In genomic region chr2:6469164-6469563, GRCm38 (mm10) we compare ENCODE assay signal across 8 mouse cellular contexts.
A peak's percentile ranks its signal among the peaks of the same experiment; 100 is the strongest.
DNase-seq lines count a peak whose midpoint lies in the region; ATAC-seq and TF ChIP-seq lines count a peak whose summit lies in the region.

No protein-coding gene starts in this region.

- peak; percentile 75 for DNase-seq in midbrain, embryonic 10.5 days (ENCODE audit: low spot score)
- DNase-seq in embryonic facial prominence, embryonic 14.5 days (ENCODE audit: low spot score), result peak; percentile 87
- DNase-seq in kidney, adult 18-20 months, result peak; percentile 80
- peak; percentile 78 for DNase-seq in limb, embryonic 14.5 days (ENCODE audit: low spot score)

- WGBS in midbrain, embryonic 10.5 days, result 35% methylated on average over 9 of the region's 9 CpGs
- 40% methylated on average over 9 of the region's 9 CpGs for WGBS in midbrain, embryonic 15.5 days
- WGBS in bone marrow, adult 2 months, result 20% methylated on average over 9 of the region's 9 CpGs
- 33% methylated on average over 9 of the region's 9 CpGs for WGBS in embryonic facial prominence, embryonic 14.5 days
- 38% methylated on average over 9 of the region's 9 CpGs for WGBS in limb, embryonic 14.5 days
- WGBS in neural tube, embryonic 14.5 days, result 30% methylated on average over 9 of the region's 9 CpGs

- peaks cover 16% of the 10 kb centered on the region for H3K4me1 ChIP-seq in midbrain, embryonic 10.5 days
- H3K4me1 ChIP-seq in midbrain, embryonic 15.5 days, result peaks cover 8% of the 10 kb centered on the region; the same call in 1 of the 2 replicates
- H3K4me1 ChIP-seq in bone marrow, adult 2 months (ENCODE audit: control insufficient read depth, insufficient read depth, low read length), result no peaks in the 10 kb centered on the region
- no peaks in the 10 kb centered on the region for H3K4me1 ChIP-seq in embryonic facial prominence, embryonic 14.5 days (ENCODE audit: control insufficient read depth, insufficient read depth, low read length)
- peaks cover 11% of the 10 kb centered on the region for H3K4me1 ChIP-seq in limb, embryonic 14.5 days (ENCODE audit: control insufficient read depth, insufficient read depth, low read length)
- 0 out of 2 replicates have a peak, but pooled peaks cover 7% of the 10 kb centered on the region for H3K4me1 ChIP-seq in neural tube, embryonic 14.5 days (ENCODE audit: control insufficient read depth, insufficient read depth, low read length)
- H3K4me1 ChIP-seq in testis, adult 2 months (ENCODE audit: control insufficient read depth, insufficient read depth, low read length), result no peaks in the 10 kb centered on the region; the same call in 1 of the 2 replicates

- peak; percentile 96 for TF ChIP-seq CTCF in bone marrow, adult 2 months (IDR thresholded peaks at IDR 0.05; ENCODE audit: control insufficient read depth, insufficient read depth, low read length)
- peak; percentile 77; the same call in 1 of the 2 replicates for TF ChIP-seq CTCF in testis, adult 2 months (IDR thresholded peaks at IDR 0.05; ENCODE audit: control insufficient read depth, insufficient read depth, insufficient replicate concordance, low read depth, low read length)

- H3K27ac ChIP-seq in midbrain, embryonic 10.5 days (replicated peaks), result no peak overlapping the region
- H3K27ac ChIP-seq in midbrain, embryonic 15.5 days, result no peak overlapping the region
- H3K27ac ChIP-seq in bone marrow, adult 2 months (ENCODE audit: control insufficient read depth, insufficient read depth, low read depth, low read length, poor library complexity), result no peak overlapping the region
- no peak overlapping the region for H3K27ac ChIP-seq in embryonic facial prominence, embryonic 14.5 days (replicated peaks; ENCODE audit: low read depth, low read length)
- H3K27ac ChIP-seq in limb, embryonic 14.5 days (replicated peaks; ENCODE audit: low read depth, low read length), result no peak overlapping the region
- H3K27ac ChIP-seq in neural tube, embryonic 14.5 days (ENCODE audit: low read depth, low read length), result no peak overlapping the region
- no peak overlapping the region for H3K27ac ChIP-seq in testis, adult 2 months (ENCODE audit: control insufficient read depth, insufficient read depth, low read depth, low read length)

- no peak overlapping the region for H3K4me2 ChIP-seq in midbrain, embryonic 15.5 days
- no peak overlapping the region for H3K4me2 ChIP-seq in embryonic facial prominence, embryonic 14.5 days (ENCODE audit: low read depth, low read length)
- H3K4me2 ChIP-seq in limb, embryonic 14.5 days (replicated peaks; ENCODE audit: low read depth, low read length, severe bottlenecking), result no peak overlapping the region
- H3K4me2 ChIP-seq in neural tube, embryonic 14.5 days (ENCODE audit: low read depth, low read length), result no peak overlapping the region

- no peaks in the 10 kb centered on the region for H3K9me3 ChIP-seq in midbrain, embryonic 10.5 days (replicated peaks)
- no peaks in the 10 kb centered on the region for H3K9me3 ChIP-seq in midbrain, embryonic 15.5 days
- H3K9me3 ChIP-seq in embryonic facial prominence, embryonic 14.5 days (ENCODE audit: control insufficient read depth, low read length), result no peaks in the 10 kb centered on the region
- no peaks in the 10 kb centered on the region for H3K9me3 ChIP-seq in limb, embryonic 14.5 days (ENCODE audit: control insufficient read depth, low read length)
- H3K9me3 ChIP-seq in neural tube, embryonic 14.5 days (ENCODE audit: control insufficient read depth, low read length), result no peaks in the 10 kb centered on the region

- TF ChIP-seq POLR2A in bone marrow, adult 2 months (IDR thresholded peaks at IDR 0.05; ENCODE audit: borderline replicate concordance, control insufficient read depth, low read depth, low read length), result no peak
- TF ChIP-seq POLR2A in limb, embryonic 14.5 days (IDR thresholded peaks at IDR 0.05; ENCODE audit: borderline replicate concordance, extremely low read depth, insufficient read depth, insufficient read length), result no peak
- no peak for TF ChIP-seq POLR2A in testis, adult 2 months (IDR thresholded peaks at IDR 0.05; ENCODE audit: control insufficient read depth, low read depth, low read length)

- no peaks in the 10 kb centered on the region for H3K27me3 ChIP-seq in midbrain, embryonic 10.5 days (ENCODE audit: low read depth, poor library complexity, severe bottlenecking)
- no peaks in the 10 kb centered on the region for H3K27me3 ChIP-seq in midbrain, embryonic 15.5 days (replicated peaks)
- no peaks in the 10 kb centered on the region for H3K27me3 ChIP-seq in embryonic facial prominence, embryonic 14.5 days (replicated peaks; ENCODE audit: control insufficient read depth, insufficient read depth, low read length)
- no peaks in the 10 kb centered on the region for H3K27me3 ChIP-seq in limb, embryonic 14.5 days (ENCODE audit: control insufficient read depth, insufficient read depth, low read length)
- no peaks in the 10 kb centered on the region for H3K27me3 ChIP-seq in neural tube, embryonic 14.5 days (ENCODE audit: control insufficient read depth, insufficient read depth, low read length)
- no peaks in the 10 kb centered on the region for H3K27me3 ChIP-seq in testis, adult 2 months (ENCODE audit: control insufficient read depth, insufficient read depth, low read length)

- H3K36me3 ChIP-seq in midbrain, embryonic 10.5 days, result no peaks in the 10 kb centered on the region
- H3K36me3 ChIP-seq in midbrain, embryonic 15.5 days (replicated peaks), result no peaks in the 10 kb centered on the region
- no peaks in the 10 kb centered on the region for H3K36me3 ChIP-seq in embryonic facial prominence, embryonic 14.5 days (ENCODE audit: control insufficient read depth, insufficient read depth, low read length)
- H3K36me3 ChIP-seq in limb, embryonic 14.5 days (ENCODE audit: control insufficient read depth, insufficient read depth, low read length), result no peaks in the 10 kb centered on the region
- H3K36me3 ChIP-seq in neural tube, embryonic 14.5 days (ENCODE audit: control insufficient read depth, insufficient read depth, low read length), result no peaks in the 10 kb centered on the region
- H3K36me3 ChIP-seq in testis, adult 2 months (ENCODE audit: control insufficient read depth, insufficient read depth, low read length), result no peaks in the 10 kb centered on the region

- H3K9ac ChIP-seq in midbrain, embryonic 15.5 days, result no peak overlapping the region
- no peak overlapping the region for H3K9ac ChIP-seq in embryonic facial prominence, embryonic 14.5 days (ENCODE audit: low read depth, low read length)
- H3K9ac ChIP-seq in limb, embryonic 14.5 days (ENCODE audit: low read depth, low read length, severe bottlenecking), result no peak overlapping the region
- no peak overlapping the region for H3K9ac ChIP-seq in neural tube, embryonic 14.5 days (replicated peaks; ENCODE audit: low read depth, low read length)

- ATAC-seq in midbrain, embryonic 15.5 days (replicated peaks), result no peak
- ATAC-seq in embryonic facial prominence, embryonic 14.5 days (ENCODE audit: low read depth), result no peak
- no peak for ATAC-seq in limb, embryonic 14.5 days (ENCODE audit: low FRiP score, low read depth)
- 0 out of 2 replicates have a peak, but pooled peaks have one; percentile 14 for ATAC-seq in neural tube, embryonic 14.5 days (ENCODE audit: low read depth)

- no peak overlapping the region for H3K4me3 ChIP-seq in midbrain, embryonic 10.5 days
- H3K4me3 ChIP-seq in midbrain, embryonic 15.5 days, result no peak overlapping the region
- no peak overlapping the region for H3K4me3 ChIP-seq in bone marrow, adult 2 months (replicated peaks; ENCODE audit: control insufficient read depth, low read depth, low read length)
- no peak overlapping the region for H3K4me3 ChIP-seq in embryonic facial prominence, embryonic 14.5 days (ENCODE audit: low read depth, low read length)
- no peak overlapping the region for H3K4me3 ChIP-seq in limb, embryonic 14.5 days (replicated peaks; ENCODE audit: low read length)
- no peak overlapping the region for H3K4me3 ChIP-seq in neural tube, embryonic 14.5 days (ENCODE audit: low read depth, low read length)
- H3K4me3 ChIP-seq in testis, adult 2 months (ENCODE audit: control insufficient read depth, low read depth, low read length), result no peak overlapping the region
